Mouse (Mus musculus): ENCODE measurements at regions not wholly inside any gene's neighbourhood (a gene's known extent, or its start where the extent isn't known, plus 50 kb on each side); places are given as distances from the start of the nearest gene placed in this dataset.

- Histone ChIP-seq H3K36me3 (no peaks in the 10 kb centered on the region), H3K4me3 (no peak overlapping the region), H3K9me3 (replicated peaks) (no peaks in the 10 kb centered on the region), H3K4me1 (peaks cover 6% of the 10 kb centered on the region; the same call in 1 of the 2 replicates), H3K27ac (no peak overlapping the region), H3K27me3 (ENCODE audit: low read depth, poor library complexity, severe bottlenecking) (no peaks in the 10 kb centered on the region)
- no peak for DNase-seq (ENCODE audit: low spot score)
- 9% methylated on average over 4 of the region's 4 CpGs for WGBS
Observed at GRCm38 (mm10) chr6:67105386-67105785, 68.1 kb upstream of the Gadd45a start.

GRCm38 (mm10) chr6:67104205-67104604 is 66.9 kb upstream of the Gadd45a start:
- H3K9me3 ChIP-seq (replicated peaks): no peaks in the 10 kb centered on the region
- WGBS: 85% methylated on average over 3 of the region's 3 CpGs
- H3K27me3 ChIP-seq (ENCODE audit: low read depth, poor library complexity, severe bottlenecking): no peaks in the 10 kb centered on the region
- no peak overlapping the region for H3K27ac ChIP-seq
- H3K36me3 ChIP-seq: no peaks in the 10 kb centered on the region
- no peak overlapping the region for H3K4me3 ChIP-seq
- DNase-seq (ENCODE audit: low spot score): no peak
- peaks cover 6% of the 10 kb centered on the region; the same call in 1 of the 2 replicates for H3K4me1 ChIP-seq

- DNase-seq (ENCODE audit: low spot score): no peak
- 63% methylated on average over 11 of the region's 11 CpGs for WGBS
Observed at GRCm38 (mm10) chr6:67102541-67103134, 65.4 kb upstream of the Gadd45a start.

GRCm38 (mm10) chr6:67102014-67102413 is 64.8 kb upstream of the Gadd45a start:
- no peak overlapping the region for H3K27ac ChIP-seq
- H3K27me3 ChIP-seq (ENCODE audit: low read depth, poor library complexity, severe bottlenecking): no peaks in the 10 kb centered on the region
- H3K4me3 ChIP-seq: no peak overlapping the region
- H3K4me1 ChIP-seq: peaks cover 6% of the 10 kb centered on the region; the same call in 1 of the 2 replicates
- 92% methylated on average over 4 of the region's 4 CpGs for WGBS
- no peak for DNase-seq (ENCODE audit: low spot score)
- H3K9me3 ChIP-seq (replicated peaks): no peaks in the 10 kb centered on the region
- no peaks in the 10 kb centered on the region for H3K36me3 ChIP-seq

More at GRCm38 (mm10) chr6:67102541-67103134, 65.4 kb upstream of the Gadd45a start:
- Histone ChIP-seq H3K4me3 (no peak overlapping the region), H3K27me3 (ENCODE audit: low read depth, poor library complexity, severe bottlenecking) (no peaks in the 10 kb centered on the region), H3K4me1 (peaks cover 6% of the 10 kb centered on the region; the same call in 1 of the 2 replicates), H3K27ac (no peak overlapping the region), H3K36me3 (no peaks in the 10 kb centered on the region), H3K9me3 (replicated peaks) (no peaks in the 10 kb centered on the region)

GRCm38 (mm10) chr6:67094426-67094825 is 57.2 kb upstream of the Gadd45a start:
- Histone ChIP-seq H3K9me3 (replicated peaks) (no peaks in the 10 kb centered on the region), H3K27me3 (ENCODE audit: low read depth, poor library complexity, severe bottlenecking) (no peaks in the 10 kb centered on the region), H3K27ac (no peak overlapping the region), H3K4me1 (no peaks in the 10 kb centered on the region; the same call in 1 of the 2 replicates), H3K4me3 (no peak overlapping the region), H3K36me3 (no peaks in the 10 kb centered on the region)
- DNase-seq (ENCODE audit: low spot score): no peak
- 80% methylated on average over 3 of the region's 3 CpGs for WGBS

- Histone ChIP-seq H3K27me3 (ENCODE audit: low read depth, poor library complexity, severe bottlenecking) (no peaks in the 10 kb centered on the region), H3K4me3 (no peak overlapping the region), H3K36me3 (no peaks in the 10 kb centered on the region), H3K4me1 (peaks cover 9% of the 10 kb centered on the region; the same call in 1 of the 2 replicates), H3K9me3 (replicated peaks) (no peaks in the 10 kb centered on the region), H3K27ac (no peak overlapping the region)
- 86% methylated on average over 1 of the region's 1 CpGs for WGBS
- DNase-seq (ENCODE audit: low spot score): no peak
Observed at GRCm38 (mm10) chr6:67093128-67093527, 55.9 kb upstream of the Gadd45a start.

- no peak for DNase-seq (ENCODE audit: low spot score)
- 92% methylated on average over 4 of the region's 4 CpGs for WGBS
- no peak overlapping the region for H3K4me3 ChIP-seq
Observed at GRCm38 (mm10) chr6:67090150-67090549, 52.9 kb upstream of the Gadd45a start.

GRCm38 (mm10) chr6:67089530-67090140 is 52.4 kb upstream of the Gadd45a start:
- no peaks in the 10 kb centered on the region for H3K9me3 ChIP-seq (replicated peaks)
- WGBS: 64% methylated on average over 3 of the region's 3 CpGs

More at GRCm38 (mm10) chr6:67090150-67090549, 52.9 kb upstream of the Gadd45a start:
- no peaks in the 10 kb centered on the region for H3K9me3 ChIP-seq (replicated peaks)
- no peak overlapping the region for H3K27ac ChIP-seq
- peaks cover 9% of the 10 kb centered on the region; the same call in 1 of the 2 replicates for H3K4me1 ChIP-seq
- no peaks in the 10 kb centered on the region for H3K36me3 ChIP-seq
- no peaks in the 10 kb centered on the region for H3K27me3 ChIP-seq (ENCODE audit: low read depth, poor library complexity, severe bottlenecking)

GRCm38 (mm10) chr6:67088741-67089455 is 51.6 kb upstream of the Gadd45a start:
- Histone ChIP-seq H3K9me3 (replicated peaks) (no peaks in the 10 kb centered on the region), H3K27ac (no peak overlapping the region), H3K36me3 (no peaks in the 10 kb centered on the region), H3K4me3 (no peak overlapping the region), H3K4me1 (peaks cover 9% of the 10 kb centered on the region; the same call in 1 of the 2 replicates), H3K27me3 (ENCODE audit: low read depth, poor library complexity, severe bottlenecking) (no peaks in the 10 kb centered on the region)
- whole genome bisulfite sequencing: 69% methylated on average over 21 of the region's 21 CpGs
- no peak for DNase-seq (ENCODE audit: low spot score)

More at GRCm38 (mm10) chr6:67089530-67090140, 52.4 kb upstream of the Gadd45a start:
- H3K27me3 ChIP-seq (ENCODE audit: low read depth, poor library complexity, severe bottlenecking): no peaks in the 10 kb centered on the region
- DNase-seq (ENCODE audit: low spot score): no peak
- H3K4me3 ChIP-seq: no peak overlapping the region
- peaks cover 9% of the 10 kb centered on the region; the same call in 1 of the 2 replicates for H3K4me1 ChIP-seq
- H3K27ac ChIP-seq: no peak overlapping the region
- no peaks in the 10 kb centered on the region for H3K36me3 ChIP-seq

GRCm38 (mm10) chr6:67087837-67088440 is 50.7 kb upstream of the Gadd45a start:
- DNase-seq (ENCODE audit: low spot score): no peak
- WGBS: 88% methylated on average over 5 of the region's 5 CpGs
- no peak overlapping the region for H3K4me3 ChIP-seq
- no peak overlapping the region for H3K27ac ChIP-seq
- no peaks in the 10 kb centered on the region for H3K36me3 ChIP-seq
- no peaks in the 10 kb centered on the region for H3K27me3 ChIP-seq (ENCODE audit: low read depth, poor library complexity, severe bottlenecking)
- no peaks in the 10 kb centered on the region for H3K9me3 ChIP-seq (replicated peaks)
- H3K4me1 ChIP-seq: peaks cover 9% of the 10 kb centered on the region; the same call in 1 of the 2 replicates

GRCm38 (mm10) chr6:67087393-67087792 is 50.1 kb upstream of the Gadd45a start:
- H3K36me3 ChIP-seq: no peaks in the 10 kb centered on the region
- no peaks in the 10 kb centered on the region for H3K9me3 ChIP-seq (replicated peaks)
- H3K4me1 ChIP-seq: peaks cover 9% of the 10 kb centered on the region; the same call in 1 of the 2 replicates
- H3K27me3 ChIP-seq (ENCODE audit: low read depth, poor library complexity, severe bottlenecking): no peaks in the 10 kb centered on the region
- no peak overlapping the region for H3K27ac ChIP-seq
- WGBS: 56% methylated on average over 3 of the region's 3 CpGs
- DNase-seq (ENCODE audit: low spot score): no peak
- H3K4me3 ChIP-seq: no peak overlapping the region
